Mouse (Mus musculus): ENCODE results near the gene Dis3l2.
A peak's percentile ranks its signal among the peaks of the same experiment; 100 is the strongest.

The Dis3l2 gene

DNA sequence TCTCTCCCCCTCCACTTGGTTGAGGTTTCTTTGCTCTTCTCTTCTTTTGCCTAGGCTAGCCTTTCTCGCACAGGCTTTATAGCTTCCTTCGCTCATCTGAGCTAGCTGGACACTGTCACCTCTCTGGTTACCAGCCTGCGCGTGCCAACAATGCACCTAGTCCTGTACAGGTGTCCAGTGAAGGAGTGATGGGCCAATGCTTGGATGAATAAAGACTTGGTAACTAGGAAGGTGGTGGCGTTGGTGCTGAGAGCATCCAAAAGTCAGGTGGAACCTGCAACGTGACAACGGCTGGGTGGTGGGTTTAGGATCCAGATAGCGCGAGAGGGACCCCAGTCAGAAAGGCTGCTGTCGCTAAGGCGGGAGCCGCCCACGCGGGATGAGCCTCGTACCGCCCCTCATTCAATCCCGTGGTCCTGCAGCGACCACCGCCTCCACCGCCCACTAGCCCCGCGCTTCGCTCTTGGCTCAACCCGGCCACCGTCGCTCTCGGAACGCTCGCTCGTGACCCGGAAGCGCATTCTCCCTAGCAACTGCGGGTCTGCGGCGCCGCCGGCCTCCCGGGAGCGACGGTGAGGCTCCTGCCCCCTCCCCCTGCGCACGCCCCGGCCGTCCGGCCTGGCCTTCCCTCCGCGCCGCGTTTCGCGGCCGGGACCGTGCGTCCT lies at the start of gene Dis3l2:
Dis3l2 (plus strand) TSS at position 509 of the 665 bp plus-strand sequence.
- peak; percentile 59 to 63 for DNase-seq (ENCODE audit: low read depth in 2 of 2, low spot score in 2 of 2)

GRCm38 (mm10) chr1:86657071-86657470 lies 46.5 kb upstream of the Dis3l2 start:
- DNase-seq (ENCODE audit: low read depth in 2 of 2, low spot score in 2 of 2): no peak

GRCm38 (mm10) chr1:86665091-86665490 lies 38.5 kb upstream of the Dis3l2 start:
- DNase-seq (ENCODE audit: low read depth in 2 of 2, low spot score in 2 of 2): no peak

DNA sequence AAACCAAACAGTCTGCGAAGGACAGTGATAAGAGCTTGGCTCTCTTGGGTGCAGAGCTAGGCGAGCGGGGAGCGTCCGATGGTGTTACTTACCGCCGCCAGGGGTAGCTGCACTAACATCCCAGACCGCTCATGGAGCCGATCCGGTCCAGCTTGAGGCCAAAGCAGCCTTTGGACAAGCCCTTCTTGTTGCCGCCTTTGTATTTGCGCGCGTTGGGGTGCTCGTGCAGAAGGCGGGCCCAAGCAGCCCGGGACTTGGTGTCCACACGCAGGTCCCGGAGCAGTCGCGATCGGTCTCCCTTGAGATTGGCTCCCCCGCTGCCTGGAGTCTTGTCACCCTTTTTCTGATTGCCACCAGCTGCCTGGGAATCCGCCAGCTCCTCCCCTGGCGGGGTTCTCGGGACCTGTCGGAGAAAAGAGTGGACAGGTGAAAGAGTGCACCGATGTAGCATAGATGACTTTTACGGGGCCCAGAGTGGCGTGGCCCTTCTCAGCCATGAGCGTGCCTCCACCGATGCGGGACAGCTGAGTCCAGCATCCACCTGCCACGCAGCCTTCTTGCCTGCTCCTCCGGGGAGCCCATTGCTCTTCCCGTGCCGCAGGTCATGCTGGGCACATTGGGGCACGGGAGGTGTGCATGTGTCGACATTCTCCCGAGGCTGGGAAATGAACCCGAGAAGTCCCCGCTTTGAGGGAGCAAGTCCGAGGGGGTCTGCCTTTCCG lies 33.9 kb upstream of the Dis3l2 start:
- DNase-seq (ENCODE audit: low read depth in 2 of 2, low spot score in 2 of 2): no peak

- no peak for DNase-seq (ENCODE audit: low read depth in 2 of 2, low spot score in 2 of 2)
Measured at GRCm38 (mm10) chr1:86670279-86671038, 33.1 kb upstream of the Dis3l2 start, which contains the start of gene Nppc. Gene Nppc, minus strand, starts transcription at chr1:86670571.

DNA sequence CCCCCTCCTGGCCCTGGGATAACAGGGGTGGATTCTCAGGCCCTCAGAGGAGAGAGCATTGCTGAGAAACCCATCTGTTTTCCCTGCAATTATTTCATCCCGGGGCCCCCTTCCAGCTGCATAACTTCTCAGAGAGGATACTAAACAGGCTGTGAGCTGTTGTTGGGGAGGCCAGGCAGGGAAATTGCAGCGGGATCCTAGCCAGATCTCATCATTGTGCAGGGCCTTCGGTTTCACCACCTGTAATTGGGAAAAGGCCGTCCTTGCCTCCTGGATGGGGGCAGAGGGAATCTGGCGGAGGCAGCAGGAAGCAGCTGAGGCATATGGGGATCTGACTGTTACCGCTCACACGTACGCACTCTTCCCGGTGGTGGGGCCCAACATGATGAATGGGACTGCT lies 29.2 kb upstream of the Dis3l2 start:
- no peak for DNase-seq (ENCODE audit: low read depth in 2 of 2, low spot score in 2 of 2)

GRCm38 (mm10) chr1:86675126-86675525 lies 28.5 kb upstream of the Dis3l2 start:
- DNase-seq (ENCODE audit: low read depth in 2 of 2, low spot score in 2 of 2): no peak

- no peak for DNase-seq (ENCODE audit: low read depth in 2 of 2, low spot score in 2 of 2)
Measured at GRCm38 (mm10) chr1:86677624-86678023, 26.0 kb upstream of the Dis3l2 start.

GRCm38 (mm10) chr1:86678667-86679066 lies 24.9 kb upstream of the Dis3l2 start:
- no peak for DNase-seq (ENCODE audit: low read depth in 2 of 2, low spot score in 2 of 2)

DNA sequence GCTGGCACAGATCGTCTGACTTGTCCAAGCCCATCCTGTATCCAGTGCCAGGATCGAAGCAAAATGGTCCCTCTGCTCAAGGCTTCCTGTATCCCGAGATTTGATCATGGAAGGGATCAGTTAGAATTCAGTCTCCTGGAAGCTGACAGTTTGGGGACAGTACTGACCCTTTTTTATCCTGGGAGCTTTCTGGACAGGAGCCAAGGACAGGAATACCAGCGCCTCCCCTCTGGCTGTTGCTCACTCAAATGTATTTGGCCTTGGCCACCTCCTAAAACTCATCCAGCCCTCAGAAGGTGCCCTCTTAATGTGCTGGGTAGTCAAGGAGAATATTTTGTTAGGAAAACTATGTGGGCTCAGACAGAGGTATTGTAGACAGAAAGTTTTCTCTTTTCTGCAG lies 16.4 kb upstream of the Dis3l2 start:
- DNase-seq (ENCODE audit: low read depth in 2 of 2, low spot score in 2 of 2): no peak

GRCm38 (mm10) chr1:86691027-86691426 lies 12.6 kb upstream of the Dis3l2 start:
- DNase-seq (ENCODE audit: low read depth in 2 of 2, low spot score in 2 of 2): no peak

DNA sequence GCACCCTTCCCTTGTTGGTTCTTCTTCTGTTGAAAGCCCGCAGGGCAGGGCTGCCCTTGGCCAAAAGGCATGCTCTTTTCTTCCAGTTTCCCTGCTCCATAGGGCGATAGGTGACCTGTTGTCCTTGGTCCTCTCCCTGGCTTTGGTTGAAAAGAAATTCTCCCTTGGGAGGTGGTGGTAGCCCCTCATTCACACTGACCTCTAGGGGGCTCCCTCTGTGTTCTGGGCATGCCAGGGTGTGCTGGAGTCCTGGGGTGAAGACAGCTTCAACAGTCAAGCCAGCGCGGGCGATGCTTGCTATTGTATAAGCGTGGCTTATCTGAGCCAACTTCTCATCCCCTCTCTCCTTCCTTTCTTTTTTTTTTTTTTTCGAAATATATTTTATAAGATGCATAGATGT lies 6.7 kb upstream of the Dis3l2 start:
- peak in 1 of 2 experiments; percentile 20 for DNase-seq (ENCODE audit: low read depth in 2 of 2, low spot score in 2 of 2)

DNA sequence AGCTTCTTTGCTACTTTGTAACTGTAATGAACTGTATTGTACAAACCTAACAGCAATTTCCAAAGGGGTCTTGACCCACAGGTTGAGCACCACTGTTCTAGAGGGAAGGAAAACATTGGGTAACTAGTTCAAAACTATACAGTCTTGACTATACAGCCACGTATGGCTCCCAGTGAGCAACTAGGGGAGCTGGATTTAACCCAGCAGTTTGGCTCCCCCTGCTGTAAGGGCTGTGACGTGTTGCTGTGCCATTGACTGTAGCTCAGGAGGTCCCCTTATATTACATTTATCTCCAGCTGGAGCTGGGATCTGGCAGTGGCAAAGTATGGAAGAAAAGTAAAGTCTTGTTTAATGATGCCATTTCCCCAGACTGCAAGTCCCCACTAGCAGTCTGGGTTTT lies 4.9 kb upstream of the Dis3l2 start:
- DNase-seq (ENCODE audit: low read depth in 2 of 2, low spot score in 2 of 2): no peak

DNA sequence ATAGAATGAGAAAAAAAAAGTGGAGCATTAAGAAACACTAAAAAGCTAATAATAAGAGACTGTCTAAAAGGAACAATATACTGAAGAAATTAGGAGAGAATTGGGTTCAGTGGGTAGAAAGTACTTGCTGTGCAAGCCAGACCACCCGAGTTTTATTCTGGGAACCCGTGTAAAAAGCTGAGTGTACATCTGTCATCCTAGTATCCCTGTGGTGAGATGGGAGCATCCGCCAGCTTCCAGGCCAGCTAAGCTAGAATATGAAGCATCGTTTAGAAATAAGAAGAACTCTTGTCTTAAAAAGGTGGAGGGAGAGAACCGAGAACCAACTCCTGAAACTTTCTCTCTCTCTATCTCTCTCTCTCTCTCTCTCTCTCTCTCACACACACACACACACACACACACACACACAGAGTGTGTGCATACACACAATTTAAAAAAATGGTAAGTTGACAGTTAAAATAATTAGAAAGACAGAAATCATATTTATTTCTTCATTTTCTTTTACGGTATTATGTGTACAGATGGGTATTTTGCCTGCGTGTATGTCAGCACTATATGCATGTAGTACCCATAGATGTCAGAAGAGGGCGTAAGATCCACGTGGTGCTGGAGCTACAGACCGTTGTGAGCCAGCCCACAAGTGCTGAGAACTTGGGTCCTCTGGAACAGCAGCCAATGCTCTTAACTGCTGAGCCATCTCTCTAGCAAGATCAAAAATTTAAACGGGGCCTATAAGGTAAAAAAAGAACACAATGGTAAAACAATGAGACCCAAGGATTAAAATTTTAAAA lies 4.1 kb upstream of the Dis3l2 start:
- no peak for DNase-seq (ENCODE audit: low read depth in 2 of 2, low spot score in 2 of 2)

GRCm38 (mm10) chr1:86700367-86700766 lies 3.2 kb upstream of the Dis3l2 start:
- DNase-seq (ENCODE audit: low read depth in 2 of 2, low spot score in 2 of 2): no peak

GRCm38 (mm10) chr1:86703965-86704326 lies 338 bp downstream of the Dis3l2 start:
- peak in 1 of 2 experiments; percentile 35 for DNase-seq (ENCODE audit: low read depth in 2 of 2, low spot score in 2 of 2)

GRCm38 (mm10) chr1:86705461-86705860 lies 1.9 kb downstream of the Dis3l2 start:
- no peak for DNase-seq (ENCODE audit: low read depth in 2 of 2, low spot score in 2 of 2)

DNA sequence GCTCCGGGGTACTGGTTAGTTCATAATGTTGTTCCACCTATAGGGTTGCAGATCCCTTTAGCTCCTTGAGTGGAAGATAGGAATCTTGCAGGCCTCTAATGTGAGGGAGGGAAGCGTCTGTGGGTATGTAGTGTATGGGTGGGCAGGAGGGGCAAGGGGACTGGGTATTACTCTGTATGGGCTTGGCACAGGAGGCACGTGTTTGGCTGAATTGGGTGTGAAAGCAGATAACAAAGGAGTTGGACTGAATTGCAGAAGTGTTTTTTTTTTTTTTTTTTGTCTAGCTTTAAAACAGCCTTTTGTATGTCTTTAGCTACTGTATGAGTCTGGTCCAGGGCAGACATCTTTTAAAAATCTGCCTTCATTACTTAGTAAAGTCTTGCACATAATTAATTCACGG lies 5.9 kb downstream of the Dis3l2 start:
- DNase-seq (ENCODE audit: low read depth in 2 of 2, low spot score in 2 of 2): no peak

DNA sequence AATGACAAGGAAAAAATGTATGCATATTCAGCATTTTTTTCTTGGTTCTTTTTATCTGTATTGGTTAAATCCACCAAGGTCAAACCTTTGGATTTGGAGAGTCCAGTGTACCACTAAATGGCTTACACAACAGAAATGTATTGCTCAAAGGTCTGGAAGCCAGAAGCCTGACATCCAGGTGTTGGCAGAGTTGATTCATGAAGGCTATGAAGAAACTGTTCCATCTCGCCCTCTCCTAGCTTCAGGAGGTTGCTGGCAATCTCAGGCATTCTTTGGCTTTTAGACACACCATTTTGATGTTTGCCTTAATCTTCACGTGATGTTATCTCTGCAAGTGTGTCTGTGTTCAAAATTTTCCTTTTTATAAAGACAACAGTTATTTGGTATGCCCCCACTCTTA lies 8.4 kb downstream of the Dis3l2 start:
- DNase-seq (ENCODE audit: low read depth in 2 of 2, low spot score in 2 of 2): no peak

- DNase-seq (ENCODE audit: low read depth in 2 of 2, low spot score in 2 of 2): no peak
Measured at GRCm38 (mm10) chr1:86713054-86713453, 9.4 kb downstream of the Dis3l2 start.

DNA sequence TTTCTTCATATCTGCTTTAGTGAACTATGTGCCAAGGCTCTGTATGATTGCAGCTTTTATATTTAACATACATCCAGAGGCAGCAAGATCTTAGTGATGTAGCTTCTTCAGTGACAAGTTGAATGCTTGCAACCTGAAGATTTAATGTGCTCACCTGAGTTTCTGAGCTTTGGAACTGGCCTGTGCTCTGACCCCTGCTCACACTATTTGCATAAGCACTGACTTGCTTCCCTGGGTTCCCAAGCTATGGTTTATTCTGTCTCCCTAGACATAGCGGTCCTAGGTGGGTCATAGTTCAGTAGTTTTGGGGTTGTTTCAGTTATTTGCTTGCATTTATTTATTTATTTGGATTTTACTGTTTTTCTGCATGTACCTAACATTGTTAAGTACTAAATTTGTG lies 14.6 kb downstream of the Dis3l2 start:
- no peak for DNase-seq (ENCODE audit: low read depth in 2 of 2, low spot score in 2 of 2)
